Mouse (Mus musculus) heart, embryonic 16.5 days (tissue): Measurements from ENCODE around the gene Brwd1. TPM values are rescaled to one million over a fixed set of nuclear protein-coding genes. Genes with fewer than 3 reads are reported as not detected.
"Not testable (repeated sequence)": the region's sequence is repeated elsewhere in the genome, so short reads cannot be mapped to it uniquely, and the experiment has no call there.

Experiments
- ATAC-seq: fragments of 200-750 bp; cut with Nextera tagmentation; replicated peaks from 2 replicates; pipeline ENCODE4 v1.8.0; 2017; ENCODE audit warnings: moderate number of reproducible peaks; ENCODE audit not compliant: insufficient read depth, low FRiP score; ENCODE audit errors: extremely low read depth
- H3K27ac ChIP-seq: fragments of 300-500 bp; sonication (generic); 2 replicates; pipeline ENCODE4 v1.5.1; 2014; ENCODE audit warnings: mild to moderate bottlenecking, low read length, control low read depth, moderate library complexity
- H3K27me3 ChIP-seq: fragments of 300-500 bp; sonication (generic); 2 replicates; pipeline ENCODE4 v1.6.1; 2014; ENCODE audit warnings: low read length, mixed read lengths; ENCODE audit not compliant: control insufficient read depth, insufficient read depth
- H3K36me3 ChIP-seq: fragments of 300-500 bp; sonication (generic); 2 replicates; pipeline ENCODE4 v1.6.1; 2014; ENCODE audit not compliant: control insufficient read depth, insufficient read depth
- H3K4me1 ChIP-seq: fragments of 300-500 bp; sonication (generic); 2 replicates; pipeline ENCODE4 v1.6.1; 2014; ENCODE audit warnings: low read length, mixed read lengths; ENCODE audit not compliant: control insufficient read depth, insufficient read depth
- H3K4me2 ChIP-seq: fragments of 300-500 bp; sonication (generic); 2 replicates; pipeline ENCODE4 v1.6.1; 2014; ENCODE audit warnings: low read depth, mild to moderate bottlenecking, control low read depth, low read length
- H3K4me3 ChIP-seq: fragments of 300-500 bp; sonication (generic); 2 replicates; pipeline ENCODE4 v1.5.1; 2014; ENCODE audit warnings: mild to moderate bottlenecking, control low read depth, low read length
- H3K9ac ChIP-seq: fragments of 300-500 bp; sonication (generic); 2 replicates; pipeline ENCODE4 v1.6.1; 2014; ENCODE audit warnings: low read length, control low read depth
- H3K9me3 ChIP-seq: fragments of 300-500 bp; sonication (generic); replicated peaks from 2 replicates; pipeline ENCODE4 v1.6.1; 2016; ENCODE audit warnings: low read length; ENCODE audit not compliant: control insufficient read depth
- WGBS: fragments of 180-500 bp; shearing (Covaris S2); extraction: QIAGEN DNeasy Blood & Tissue Kit; methylation state at CpG from one replicate; pipeline ENCODE4 v1.1.7; 2014; 5-methylcytosine and 5-hydroxymethylcytosine counted together
- polyA plus RNA-seq: library from polyadenylated mRNA; unstranded; fragments of >200 nt; fragmentation: Nextera tagmentation; extraction: Ambion mirVana; gene quantifications from 2 replicates; pipeline ENCODE4 v1.2.1, GENCODE M21; 2015

The Brwd1 gene
- polyA plus RNA-seq, 1 experiment from 2014 or later = 68.3 TPM

DNA sequence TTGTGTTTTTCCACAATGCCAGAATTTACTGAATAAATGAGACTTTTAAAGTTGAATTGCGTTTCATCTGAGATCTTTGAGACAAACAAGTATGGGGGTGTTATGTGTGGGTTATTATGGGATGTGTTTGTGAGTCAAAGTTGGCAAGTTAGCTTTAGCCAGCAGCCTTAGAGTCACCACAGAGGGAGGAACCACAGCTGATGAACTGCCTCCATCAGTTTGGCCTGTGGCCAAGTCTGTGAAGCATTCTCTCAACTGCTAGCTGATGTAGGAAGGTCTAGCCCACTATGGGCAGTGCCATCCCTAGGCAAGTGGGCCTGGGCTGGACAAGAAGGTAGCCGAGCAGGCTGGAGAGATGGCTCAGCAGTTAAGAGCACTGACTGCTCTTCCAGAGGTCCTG, 111.5 kb downstream of the Brwd1 start:
- Histone ChIP-seq H3K36me3 (no peaks in the 10 kb centered on the region), H3K4me3 (no peak overlapping the region), H3K4me1 (no peaks in the 10 kb centered on the region), H3K27ac (no peak overlapping the region), H3K4me2 (no peak overlapping the region), H3K9ac (no peak overlapping the region), H3K27me3 (no peaks in the 10 kb centered on the region), H3K9me3 (no peaks in the 10 kb centered on the region)
- ATAC-seq = no peak
- WGBS = 69% methylated on average over 2 of the region's 2 CpGs

DNA sequence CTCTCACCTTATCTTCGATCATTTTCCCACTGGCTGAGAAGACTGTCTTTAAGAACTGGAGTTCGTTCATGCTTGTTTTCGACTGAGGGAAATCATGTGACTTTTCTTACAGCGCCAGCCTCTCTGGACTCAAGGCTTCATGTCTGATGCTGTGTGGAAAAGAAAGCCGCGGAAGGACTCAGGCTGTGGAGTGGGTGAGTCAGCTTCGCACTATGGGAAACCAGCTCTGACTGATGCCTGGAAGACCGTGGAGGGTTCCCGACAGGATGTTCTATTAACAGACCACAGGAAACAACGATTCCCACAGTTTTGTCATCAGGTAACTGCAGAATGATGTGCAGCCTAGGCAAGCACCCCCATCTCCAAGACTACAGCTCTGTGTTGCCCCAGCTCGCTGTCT, 114.9 kb downstream of the Brwd1 start:
- no peak overlapping the region for H3K4me2 ChIP-seq
- no peaks in the 10 kb centered on the region for H3K9me3 ChIP-seq
- H3K27me3 ChIP-seq = no peaks in the 10 kb centered on the region
- no peaks in the 10 kb centered on the region for H3K4me1 ChIP-seq
- no peak for ATAC-seq
- no peak overlapping the region for H3K9ac ChIP-seq
- no peak overlapping the region for H3K4me3 ChIP-seq
- WGBS = 59% methylated on average over 11 of the region's 11 CpGs
- no peak overlapping the region for H3K27ac ChIP-seq
- H3K36me3 ChIP-seq = no peaks in the 10 kb centered on the region

DNA sequence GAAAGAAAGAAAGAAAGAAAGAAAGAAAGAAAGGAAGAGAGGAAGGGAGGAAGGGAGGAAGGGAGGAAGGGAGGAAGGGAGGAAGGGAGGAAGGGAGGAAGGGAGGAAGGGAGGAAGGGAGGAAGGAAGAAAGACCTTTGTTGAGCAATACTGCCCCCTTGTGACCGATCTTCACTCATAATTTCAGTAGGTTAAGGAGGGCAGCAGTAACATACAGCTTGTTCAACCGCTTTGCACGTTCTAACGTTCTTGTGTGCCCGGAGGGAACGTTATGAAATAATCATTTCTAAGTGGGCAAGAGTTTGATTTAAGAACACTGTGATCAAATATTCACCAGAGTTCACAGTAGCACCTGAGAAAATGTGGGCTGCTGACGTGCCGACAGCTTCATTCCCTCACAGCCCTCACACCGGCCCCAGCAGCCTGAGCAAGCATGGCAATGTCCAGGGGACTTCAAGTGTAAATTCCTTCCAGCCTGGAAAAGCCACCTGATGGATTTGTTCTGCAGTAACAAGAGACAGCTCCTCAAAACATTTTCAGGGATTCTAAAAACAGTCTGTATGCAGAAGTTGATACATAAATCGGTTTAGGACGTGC, 117.8 kb downstream of the Brwd1 start:
- peak overlapping the region; percentile 50; the same call in 1 of the 2 replicates for H3K4me2 ChIP-seq
- no peak overlapping the region for H3K27ac ChIP-seq
- no peaks in the 10 kb centered on the region for H3K9me3 ChIP-seq
- 29% methylated on average over 11 of the region's 11 CpGs for WGBS
- H3K9ac ChIP-seq = no peak overlapping the region
- H3K27me3 ChIP-seq = no peaks in the 10 kb centered on the region
- no peak for ATAC-seq
- H3K4me1 ChIP-seq = no peaks in the 10 kb centered on the region
- no peaks in the 10 kb centered on the region for H3K36me3 ChIP-seq
- no peak overlapping the region for H3K4me3 ChIP-seq

DNA sequence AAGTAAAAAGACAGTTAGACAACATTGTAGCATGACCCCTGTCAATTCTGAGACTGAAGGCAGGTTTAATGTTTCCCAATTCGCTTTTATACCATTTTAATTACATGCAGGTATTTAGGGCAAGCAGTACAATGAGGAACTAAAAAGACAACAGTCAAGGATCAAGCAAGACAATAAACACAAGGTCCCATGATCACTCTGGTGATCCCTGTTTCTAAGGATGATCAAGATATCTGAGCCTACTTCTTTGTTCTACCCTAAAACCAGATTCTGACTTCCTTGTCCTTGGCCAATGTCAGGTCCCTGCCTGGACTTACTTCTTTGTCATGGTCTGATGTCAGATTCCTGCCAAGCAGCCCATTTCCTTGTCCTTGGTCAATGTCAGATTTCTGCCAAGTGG, 120.8 kb downstream of the Brwd1 start:
- not testable (repeated sequence) for H3K27me3 ChIP-seq, H3K9ac ChIP-seq, H3K9me3 ChIP-seq, ATAC-seq, H3K4me2 ChIP-seq, H3K4me3 ChIP-seq, H3K4me1 ChIP-seq, H3K36me3 ChIP-seq, H3K27ac ChIP-seq
- 77% methylated on average over 1 of the region's 1 CpGs for WGBS

DNA sequence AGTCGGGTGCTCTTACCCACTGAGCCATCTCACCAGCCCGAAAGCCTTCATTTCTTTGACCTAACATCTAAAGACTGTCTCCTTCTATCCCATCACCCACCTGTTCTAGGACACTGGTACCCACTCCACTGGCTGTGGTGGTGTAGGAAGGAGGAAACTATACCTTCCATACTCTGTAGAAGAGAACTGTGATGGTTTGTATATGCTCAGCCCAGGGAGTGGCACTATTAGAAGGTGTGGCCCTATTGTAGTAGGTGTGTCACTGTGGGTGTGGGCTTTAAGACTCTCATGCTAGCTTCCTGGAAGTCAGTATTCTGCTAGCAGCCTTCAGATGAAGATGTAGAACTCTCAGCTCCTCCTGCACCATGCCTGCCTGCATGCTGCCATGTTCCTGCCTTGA, 121.6 kb downstream of the Brwd1 start:
- WGBS = 80% methylated on average over 2 of the region's 2 CpGs
- ATAC-seq, H3K4me3 ChIP-seq, H3K9me3 ChIP-seq, H3K9ac ChIP-seq, H3K27me3 ChIP-seq, H3K36me3 ChIP-seq, H3K4me1 ChIP-seq, H3K4me2 ChIP-seq, H3K27ac ChIP-seq: not testable (repeated sequence)

DNA sequence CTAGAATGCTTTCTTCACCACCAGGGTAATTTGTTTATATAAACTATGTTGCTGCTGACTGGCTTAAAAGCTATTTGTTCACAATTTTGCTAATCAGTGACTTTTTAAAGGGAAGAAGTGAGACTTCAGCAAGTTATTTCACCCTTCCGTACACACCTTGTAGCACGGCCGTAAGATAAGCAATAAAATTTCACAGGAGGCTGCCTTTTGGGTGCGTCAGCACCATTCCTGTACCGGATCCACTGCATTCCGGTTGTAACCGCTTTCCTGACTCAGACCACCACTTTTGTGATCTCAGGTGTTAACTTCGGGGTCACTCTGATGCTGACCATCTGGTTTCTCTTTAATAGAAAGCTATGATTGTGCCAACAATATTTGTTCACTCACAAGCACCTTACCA, 124.2 kb downstream of the Brwd1 start:
- Histone ChIP-seq H3K36me3 (no peaks in the 10 kb centered on the region), H3K4me3 (no peak overlapping the region), H3K27ac (no peak overlapping the region), H3K4me1 (no peaks in the 10 kb centered on the region), H3K4me2 (no peak overlapping the region), H3K9me3 (no peaks in the 10 kb centered on the region), H3K27me3 (no peaks in the 10 kb centered on the region), H3K9ac (no peak overlapping the region)
- 79% methylated on average over 8 of the region's 8 CpGs for WGBS
- ATAC-seq = no peak

DNA sequence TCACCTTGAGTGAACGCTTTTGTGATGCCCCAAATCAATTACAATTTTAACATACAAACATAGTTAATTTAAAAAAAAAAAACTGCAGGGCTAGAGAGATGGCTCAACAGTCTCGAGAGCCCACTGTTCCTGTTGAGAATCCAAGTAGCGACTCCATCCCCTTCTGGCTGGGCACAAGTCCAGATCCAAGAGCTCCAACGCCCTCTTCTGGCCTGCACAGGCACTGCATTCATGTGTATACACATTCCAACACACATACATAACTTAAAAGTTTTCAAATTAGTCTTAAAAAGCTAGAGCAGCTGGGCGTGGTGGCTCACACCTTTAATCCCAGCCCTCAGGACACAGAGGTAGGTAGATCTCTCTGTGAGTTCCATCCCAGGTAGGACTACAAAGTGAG, 125.7 kb downstream of the Brwd1 start:
- Histone ChIP-seq H3K4me3 (no peak overlapping the region), H3K27ac (no peak overlapping the region), H3K9me3 (no peaks in the 10 kb centered on the region), H3K9ac (no peak overlapping the region), H3K36me3 (no peaks in the 10 kb centered on the region), H3K27me3 (no peaks in the 10 kb centered on the region), H3K4me1 (no peaks in the 10 kb centered on the region), H3K4me2 (no peak overlapping the region)
- WGBS = 58% methylated on average over 5 of the region's 5 CpGs
- no peak for ATAC-seq

DNA sequence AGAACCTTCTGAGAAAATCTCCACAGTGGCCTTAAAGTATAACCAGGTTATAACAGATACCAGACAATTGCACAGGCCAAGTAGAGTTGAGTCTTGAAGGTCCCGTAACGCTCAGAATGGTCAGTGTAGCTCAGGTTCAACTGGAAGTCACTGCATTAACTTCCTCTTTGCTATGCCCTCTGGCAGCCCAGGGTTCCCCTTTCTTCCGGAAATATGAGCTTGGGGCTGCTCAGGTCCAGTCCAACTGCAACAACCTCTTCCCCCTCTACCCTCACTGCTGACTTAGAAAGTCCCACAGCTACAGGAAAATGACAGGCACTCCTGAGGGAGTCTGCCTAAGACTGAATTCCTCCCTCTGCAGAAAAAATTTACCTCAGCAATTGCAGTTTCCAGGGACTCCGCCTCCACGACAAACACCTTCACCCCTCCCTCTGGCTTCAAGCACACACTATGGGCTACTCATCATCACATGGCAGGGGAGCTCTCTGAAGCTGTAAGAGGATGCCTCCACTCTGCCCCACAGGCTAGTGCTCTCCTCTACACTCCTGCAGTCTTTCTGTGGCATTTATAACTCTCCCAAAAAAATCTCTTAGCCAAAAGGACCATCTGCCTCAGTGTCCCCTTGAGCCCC, 126.5 kb downstream of the Brwd1 start:
- Histone ChIP-seq H3K9me3 (no peaks in the 10 kb centered on the region), H3K4me3 (no peak overlapping the region), H3K4me2 (no peak overlapping the region), H3K27me3 (no peaks in the 10 kb centered on the region), H3K4me1 (no peaks in the 10 kb centered on the region), H3K27ac (no peak overlapping the region), H3K36me3 (no peaks in the 10 kb centered on the region), H3K9ac (no peak overlapping the region)
- 76% methylated on average over 5 of the region's 5 CpGs for WGBS
- ATAC-seq = no peak

DNA sequence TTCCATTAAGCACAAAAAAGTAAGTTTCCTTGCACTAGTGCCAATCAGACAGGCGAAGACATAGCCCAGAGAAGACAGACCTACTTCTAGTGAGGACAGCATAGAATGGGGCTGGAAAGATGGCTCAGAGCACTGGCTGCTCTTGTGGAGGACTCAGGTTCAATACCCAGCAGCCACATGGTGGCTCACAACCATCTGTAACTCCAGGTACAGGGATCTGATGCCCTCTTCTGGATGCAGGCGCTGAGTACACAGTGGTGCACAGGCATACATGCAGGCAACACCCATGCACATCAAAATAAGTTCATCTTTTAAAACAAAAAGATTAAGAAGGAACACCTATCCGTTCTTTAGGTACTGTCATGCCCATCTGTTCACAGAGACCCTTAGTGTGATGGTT, 128.0 kb downstream of the Brwd1 start:
- Histone ChIP-seq H3K9ac (no peak overlapping the region), H3K27ac (no peak overlapping the region), H3K36me3 (no peaks in the 10 kb centered on the region), H3K9me3 (no peaks in the 10 kb centered on the region), H3K4me1 (no peaks in the 10 kb centered on the region), H3K27me3 (no peaks in the 10 kb centered on the region), H3K4me3 (no peak overlapping the region), H3K4me2 (no peak overlapping the region)
- no peak for ATAC-seq
- WGBS = 78% methylated on average over 3 of the region's 3 CpGs
